23 mouse cellular contexts compared by ENCODE assay signal in the genomic region with DNA sequence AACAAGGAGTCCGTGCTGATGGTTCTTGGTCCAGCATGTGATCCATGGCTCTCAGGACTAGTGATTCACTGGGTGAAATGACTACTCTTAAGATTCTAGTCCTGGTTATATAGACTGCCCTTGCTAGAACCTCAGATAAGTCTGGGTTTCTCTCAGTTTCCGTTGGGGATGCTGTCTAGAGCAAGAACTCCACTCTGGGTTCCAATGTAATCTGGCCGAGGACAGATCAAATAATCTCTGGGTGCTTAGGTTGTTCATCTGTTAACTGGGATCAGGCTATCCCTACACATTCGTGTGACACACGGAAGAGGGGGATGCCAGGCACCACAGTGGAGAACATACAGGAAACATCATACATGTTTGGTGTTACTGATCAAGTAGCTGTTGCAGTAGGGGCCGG.
"Had no signal": no experiment of that assay in that cellular context is flagged by ENCODE, and none has a peak within 500 bp of the region (broad histone marks: within the 10 kb centered on the region; RNA-seq: fewer than 3 reads in every experiment).

No protein-coding gene starts in this region.

- ATAC-seq: hindbrain, embryonic 16.5 days; inflammation-experienced regulatory T-cells, adult 6 months; intestine, embryonic 15.5 days; intestine, postnatal 0 days had no signal

- H3K36me3 ChIP-seq: heart, embryonic 12.5 days; hindbrain, embryonic 10.5 days; hindbrain, embryonic 13.5 days; intestine, embryonic 15.5 days; limb, embryonic 13.5 days; limb, embryonic 15.5 days had no signal

- DNase-seq: gastrocnemius, adult 2 months; gastrocnemius, postnatal 10 days; gastrocnemius, postnatal 25 days; heart, adult 2 months; heart, postnatal 10 days; heart, postnatal 4 days; kidney, adult 18-20 months; kidney, adult 8-10 months; kidney, postnatal 10 days; kidney, postnatal 25 days; kidney, postnatal 4 days; left cerebral cortex, postnatal 4 days had no signal

- H3K9me3 ChIP-seq: heart, embryonic 12.5 days; hindbrain, embryonic 10.5 days; hindbrain, embryonic 13.5 days; intestine, embryonic 15.5 days; limb, embryonic 13.5 days; limb, embryonic 15.5 days had no signal

- H3K4me2 ChIP-seq: heart, embryonic 12.5 days; hindbrain, embryonic 13.5 days; intestine, embryonic 15.5 days; limb, embryonic 13.5 days; limb, embryonic 15.5 days had no signal

- H3K9ac ChIP-seq: heart, embryonic 12.5 days; hindbrain, embryonic 13.5 days; intestine, embryonic 15.5 days; limb, embryonic 13.5 days; limb, embryonic 15.5 days had no signal

- H3K27ac ChIP-seq: gastrocnemius, adult 2 months; heart, adult 2 months; hindbrain, embryonic 10.5 days; hindbrain, embryonic 13.5 days; intestine, embryonic 15.5 days; layer of hippocampus, adult 2 months; left cerebral cortex, adult 2 months; limb, embryonic 13.5 days; limb, embryonic 15.5 days had no signal

- H3K4me3 ChIP-seq: gastrocnemius, adult 2 months; heart, adult 2 months; heart, embryonic 12.5 days; hindbrain, embryonic 13.5 days; intestine, embryonic 15.5 days; layer of hippocampus, adult 2 months; left cerebral cortex, adult 2 months; limb, embryonic 13.5 days; limb, embryonic 15.5 days had no signal
